Mouse (Mus musculus) heart, postnatal 0 days (tissue): ENCODE data around the gene Chn1. TPM values are rescaled to one million over a fixed set of nuclear protein-coding genes. Genes with fewer than 3 reads are reported as not detected.

Experiments
- ATAC-seq: fragments of 200-750 bp; cut with Nextera tagmentation; 2 replicates; pipeline ENCODE4 v1.8.0; 2017; ENCODE audit warnings: low read depth, moderate number of reproducible peaks, moderate library complexity; ENCODE audit not compliant: insufficient read depth
- DNase-seq: peaks from one replicate; pipeline ENCODE4 v3.0.0-alpha.2; 2016; ENCODE audit warnings: low spot score
- H3K27ac ChIP-seq: fragments of 300-500 bp; sonication (generic); 2 replicates; pipeline ENCODE4 v1.5.1; 2014; ENCODE audit warnings: low read depth, mild to moderate bottlenecking
- H3K27me3 ChIP-seq: fragments of 300-500 bp; sonication (generic); 2 replicates; pipeline ENCODE4 v1.6.1; 2014; ENCODE audit warnings: low read length, mixed read lengths; ENCODE audit not compliant: control insufficient read depth, insufficient read depth
- H3K36me3 ChIP-seq: fragments of 300-500 bp; sonication (generic); replicated peaks from 2 replicates; pipeline ENCODE4 v1.6.1; 2014; ENCODE audit warnings: low read length, mixed read lengths; ENCODE audit not compliant: control insufficient read depth, insufficient read depth
- H3K4me1 ChIP-seq: fragments of 300-500 bp; sonication (generic); 2 replicates; pipeline ENCODE4 v1.6.1; 2014; ENCODE audit warnings: antibody characterized with exemption; ENCODE audit not compliant: control insufficient read depth, insufficient read depth
- H3K4me2 ChIP-seq: fragments of 300-500 bp; sonication (generic); 2 replicates; pipeline ENCODE4 v1.6.1; 2014; ENCODE audit warnings: low read depth, mild to moderate bottlenecking, low read length, moderate library complexity
- H3K4me3 ChIP-seq: fragments of 300-500 bp; sonication (generic); 2 replicates; pipeline ENCODE4 v1.5.1; 2014; ENCODE audit warnings: low read depth, low read length
- H3K9ac ChIP-seq: fragments of 300-500 bp; sonication (generic); replicated peaks from 2 replicates; pipeline ENCODE4 v1.6.1; 2014; ENCODE audit warnings: low read depth, low read length, mixed read lengths
- H3K9me3 ChIP-seq: fragments of 300-500 bp; sonication (generic); replicated peaks from 2 replicates; pipeline ENCODE4 v1.6.1; 2016; ENCODE audit warnings: low read length; ENCODE audit not compliant: control insufficient read depth
- CTCF ChIP-seq: IDR thresholded peaks from 2 replicates; pipeline ENCODE4 v1.5.1; 2016; ENCODE audit warnings: antibody characterized with exemption, control low read depth, low read depth
- EP300 ChIP-seq: IDR thresholded peaks from 2 replicates; pipeline ENCODE4 v1.6.1; 2016; ENCODE audit warnings: antibody characterized with exemption, low read depth
- WGBS: fragments of 180-500 bp; shearing (Covaris S2); extraction: QIAGEN DNeasy Blood & Tissue Kit; methylation state at CpG from one replicate; pipeline ENCODE4 v1.1.7; 2014; 5-methylcytosine and 5-hydroxymethylcytosine counted together
- polyA plus RNA-seq: library from polyadenylated mRNA; unstranded; fragments of >200 nt; fragmentation: Nextera tagmentation; extraction: Ambion mirVana; gene quantifications from 2 replicates; pipeline ENCODE4 v1.2.1, GENCODE M21; 2015
- total RNA-seq: library from RNA; depleted of rRNA; stranded (reverse); fragments of >200 nt; gene quantifications from 2 replicates; pipeline ENCODE4 v1.2.3, GENCODE M21; 2014; ENCODE audit warnings: low replicate concordance; rRNA removed

Chn1 gene
- total and polyA plus RNA-seq, 2 experiments from 2014 or later = 18.6 to 29.6 TPM

- Histone ChIP-seq H3K36me3 (no peaks in the 10 kb centered on the region), H3K9me3 (no peaks in the 10 kb centered on the region), H3K4me3 (no peak overlapping the region), H3K4me2 (no peak overlapping the region), H3K4me1 (no peaks in the 10 kb centered on the region), H3K9ac (no peak overlapping the region), H3K27me3 (no peaks in the 10 kb centered on the region), H3K27ac (no peak overlapping the region)
- DNase-seq (no peak), ATAC-seq (no peak)
- WGBS = 62% methylated on average over 7 of the region's 7 CpGs
- TF ChIP-seq EP300 = no peak
- no peak for TF ChIP-seq CTCF
Measured at GRCm38 (mm10) chr2:73563690-73564089, 211.5 kb downstream of the Chn1 start.

DNA sequence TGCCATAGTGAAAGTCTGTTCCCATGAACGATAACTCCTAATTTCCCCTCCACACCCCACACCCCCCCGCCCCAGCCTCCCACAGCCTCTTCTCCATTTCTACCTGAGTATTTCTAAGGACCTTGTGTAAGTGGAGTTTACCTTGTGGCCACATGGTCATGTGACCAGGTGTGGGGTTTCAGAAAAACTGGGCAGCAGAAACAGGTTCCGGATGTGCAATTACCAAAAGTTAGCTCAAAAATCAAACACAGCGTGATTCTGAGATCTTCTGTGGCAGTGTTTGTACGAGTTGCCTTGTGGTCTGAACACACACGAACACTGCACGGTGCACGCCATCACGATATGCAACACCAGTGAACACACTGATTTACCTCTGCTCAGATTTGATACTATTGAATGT is 212.5 kb downstream of the Chn1 start:
- no peaks in the 10 kb centered on the region for H3K9me3 ChIP-seq
- H3K27me3 ChIP-seq = no peaks in the 10 kb centered on the region
- no peak overlapping the region for H3K27ac ChIP-seq
- 93% methylated on average over 9 of the region's 9 CpGs for WGBS
- no peak overlapping the region for H3K4me2 ChIP-seq
- TF ChIP-seq EP300 = no peak
- no peak for TF ChIP-seq CTCF
- ATAC-seq (no peak), DNase-seq (no peak)
- no peaks in the 10 kb centered on the region for H3K4me1 ChIP-seq
- no peak overlapping the region for H3K9ac ChIP-seq
- H3K4me3 ChIP-seq = no peak overlapping the region
- no peaks in the 10 kb centered on the region for H3K36me3 ChIP-seq

DNA sequence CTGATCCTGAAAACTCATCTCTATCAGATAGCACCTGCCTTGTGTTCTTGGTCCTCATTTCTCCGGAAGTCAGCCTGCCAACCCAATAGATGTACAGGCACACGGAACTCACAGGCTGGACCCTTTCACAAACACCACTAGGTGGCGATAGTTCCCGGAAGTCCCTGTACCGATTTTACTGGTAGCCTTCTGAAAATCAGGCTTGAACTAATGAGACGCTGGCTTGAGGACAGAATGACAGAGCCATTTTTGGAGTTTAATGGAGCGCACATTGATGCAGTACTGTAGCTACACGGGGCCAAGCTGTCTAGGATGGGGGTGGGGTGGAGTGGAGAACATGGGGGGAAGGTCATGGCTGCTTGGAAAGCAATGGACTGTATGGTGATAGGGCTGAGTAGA is 213.5 kb downstream of the Chn1 start:
- H3K9ac ChIP-seq = no peak overlapping the region
- WGBS = 4% methylated on average over 8 of the region's 8 CpGs
- peak; percentile 54 for ATAC-seq

DNA sequence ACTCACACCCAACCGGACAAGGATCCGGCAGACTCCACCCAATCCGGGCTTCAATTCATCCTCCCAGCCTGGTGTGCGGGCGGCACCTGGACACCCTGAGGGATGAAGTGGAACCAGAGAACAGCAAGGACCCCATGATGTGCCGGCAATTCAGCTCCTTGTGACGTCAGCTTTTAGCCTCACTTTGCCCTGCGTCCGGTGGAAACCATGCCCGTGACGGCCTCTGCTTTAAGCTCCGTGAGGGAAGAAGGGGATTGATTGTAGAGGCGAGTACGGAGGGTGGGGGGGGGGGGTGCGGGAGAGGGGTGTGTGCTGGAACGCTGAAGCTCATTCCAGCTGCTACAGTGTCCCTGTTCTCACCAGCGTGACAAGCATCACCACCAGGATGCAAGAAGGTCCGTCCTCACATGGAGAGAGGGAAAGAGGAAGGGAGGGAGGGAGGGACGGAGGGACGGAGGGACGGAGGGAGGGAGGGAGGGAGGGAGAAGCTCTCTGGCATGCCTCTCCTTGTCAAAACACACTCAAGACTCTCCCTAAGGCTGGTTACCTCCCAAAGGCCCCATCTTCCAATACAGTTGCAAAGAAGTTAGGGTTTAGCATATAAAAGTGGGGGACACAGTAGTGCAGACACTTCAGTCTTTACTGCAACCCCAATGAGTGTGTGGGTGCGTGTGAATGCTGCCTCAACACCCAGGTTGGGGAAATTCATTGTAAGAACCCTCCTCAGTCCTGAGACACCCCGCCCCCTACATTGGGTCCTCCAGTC is 214.1 kb downstream of the Chn1 start:
- TF ChIP-seq CTCF (no peak), EP300 (no peak)
- ATAC-seq (peak; percentile 55), DNase-seq (no peak)
- no peaks in the 10 kb centered on the region for H3K27me3 ChIP-seq
- peak overlapping the region; percentile 71 for H3K4me2 ChIP-seq
- H3K27ac ChIP-seq = no peak overlapping the region
- H3K4me3 ChIP-seq = peak overlapping the region; percentile 38
- H3K9me3 ChIP-seq = no peaks in the 10 kb centered on the region
- WGBS = 3% methylated on average over 22 of the region's 23 CpGs
- H3K4me1 ChIP-seq = no peaks in the 10 kb centered on the region
- H3K9ac ChIP-seq = 0 out of 2 replicates have a peak overlapping the region, but pooled peaks have one; percentile 15
- H3K36me3 ChIP-seq = no peaks in the 10 kb centered on the region

More for the DNA sequence above, 213.5 kb downstream of the Chn1 start:
- TF ChIP-seq EP300 (no peak), CTCF (peak; percentile 59)
- Histone ChIP-seq H3K9me3 (no peaks in the 10 kb centered on the region), H3K27me3 (no peaks in the 10 kb centered on the region), H3K4me3 (peak overlapping the region; percentile 38), H3K36me3 (no peaks in the 10 kb centered on the region), H3K27ac (no peak overlapping the region), H3K4me1 (no peaks in the 10 kb centered on the region), H3K4me2 (peak overlapping the region; percentile 71)
- DNase-seq = peak; percentile 55

Other genes starting within 250 kb of the Chn1 start
- 1.7 and 20.3 TPM in 2 replicates for gene Wipf1, start 245.6 kb downstream of the Chn1 start, total RNA-seq
- 2.9 and 3.1 TPM in 2 replicates for gene Wipf1, start 245.6 kb downstream of the Chn1 start, polyA plus RNA-seq
- not detected in 2 replicates for gene Chrna1, start 195.0 kb downstream of the Chn1 start, total RNA-seq
- 0.03 and 0.05 TPM in 2 replicates for gene Chrna1, start 195.0 kb downstream of the Chn1 start, polyA plus RNA-seq
- gene Atf2, start 117.3 kb upstream of the Chn1 start, total RNA-seq = 21.7 and 30.6 TPM in 2 replicates
- 27.1 and 29.3 TPM in 2 replicates for gene Atf2, start 117.3 kb upstream of the Chn1 start, polyA plus RNA-seq
- gene Atp5g3, start 136.0 kb upstream of the Chn1 start, total RNA-seq = 1,707 and 1,861 TPM in 2 replicates
- 6,428 and 6,542 TPM in 2 replicates for gene Atp5g3, start 136.0 kb upstream of the Chn1 start, polyA plus RNA-seq